ENCODE assay signal across 27 mouse cellular contexts in the genomic region with DNA sequence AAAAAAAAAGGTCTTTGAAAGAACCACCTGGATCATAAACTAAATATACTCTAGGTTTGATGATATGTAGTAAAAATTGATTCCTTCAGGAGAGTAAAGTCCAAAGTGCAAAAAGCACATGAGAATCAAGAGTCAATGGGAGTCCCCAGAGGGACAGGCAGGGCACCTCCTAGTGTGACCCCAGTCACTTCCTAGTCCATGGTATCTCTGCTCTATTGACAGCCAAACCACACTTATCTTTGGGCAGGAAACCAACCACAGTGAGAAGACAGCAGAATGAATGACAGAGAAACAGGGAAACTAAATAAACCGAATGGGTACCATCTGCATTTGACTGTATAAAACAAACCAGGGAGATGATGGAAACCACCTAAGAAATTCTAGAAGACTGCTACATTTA. TPM values are rescaled to one million over a fixed set of nuclear protein-coding genes. Genes with fewer than 3 reads are reported as not detected.
DNase-seq lines count a peak whose midpoint lies in the region; ATAC-seq and TF ChIP-seq lines count a peak whose summit lies in the region.
"Had no signal": no experiment of that assay in that cellular context is flagged by ENCODE, and none has a peak within 500 bp of the region (broad histone marks: within the 10 kb centered on the region; RNA-seq: fewer than 3 reads in every experiment).

No protein-coding gene starts in this region.

- WGBS in intestine, embryonic 16.5 days, result 58% methylated on average over 1 of the region's 1 CpGs
- 76% methylated on average over 1 of the region's 1 CpGs for WGBS in intestine, embryonic 15.5 days
- WGBS in midbrain, embryonic 11.5 days, result 97% methylated on average over 1 of the region's 1 CpGs
- WGBS in midbrain, embryonic 10.5 days, result 88% methylated on average over 1 of the region's 1 CpGs
- 65% methylated on average over 1 of the region's 1 CpGs for WGBS in intestine, postnatal 0 days

- H3K4me1 ChIP-seq in intestine, embryonic 16.5 days (ENCODE audit: control insufficient read depth, insufficient read depth, low read length), result no peaks in the 10 kb centered on the region
- H3K4me1 ChIP-seq in intestine, embryonic 15.5 days (replicated peaks), result no peaks in the 10 kb centered on the region
- H3K4me1 ChIP-seq in midbrain, embryonic 11.5 days (ENCODE audit: control insufficient read depth, insufficient read depth, low read length), result no peaks in the 10 kb centered on the region
- no peaks in the 10 kb centered on the region for H3K4me1 ChIP-seq in midbrain, embryonic 10.5 days
- H3K4me1 ChIP-seq in intestine, postnatal 0 days (replicated peaks; ENCODE audit: control insufficient read depth, insufficient read depth, low read length), result no peaks in the 10 kb centered on the region
- H3K4me1 ChIP-seq: forebrain, embryonic 10.5 days; forebrain, embryonic 13.5 days; heart, embryonic 15.5 days; hindbrain, embryonic 10.5 days; hindbrain, embryonic 13.5 days had no signal

- TF ChIP-seq CTCF in intestine, postnatal 0 days (IDR thresholded peaks at IDR 0.05; ENCODE audit: low read depth), result no peak

- DNase-seq in midbrain, embryonic 11.5 days (ENCODE audit: low spot score, missing footprints), result peak; percentile 31
- no peak for DNase-seq in midbrain, embryonic 10.5 days (ENCODE audit: low spot score)
- DNase-seq in cerebellum, postnatal 36 days, result no peak
- no peak for DNase-seq in lung, postnatal 25 days (ENCODE audit: low spot score)
- DNase-seq: adrenal gland, postnatal 10 days; adrenal gland, postnatal 36 days; cerebellum, adult 18-20 months; cerebellum, adult 9-10 months; cerebellum, postnatal 25 days; gastrocnemius, postnatal 10 days; gastrocnemius, postnatal 36 days; heart, postnatal 10 days; heart, postnatal 36 days had no signal

- H3K27me3 ChIP-seq in intestine, embryonic 16.5 days (replicated peaks; ENCODE audit: control insufficient read depth, insufficient read depth, low read length), result no peaks in the 10 kb centered on the region
- no peaks in the 10 kb centered on the region for H3K27me3 ChIP-seq in intestine, embryonic 15.5 days (replicated peaks)
- H3K27me3 ChIP-seq in midbrain, embryonic 11.5 days (ENCODE audit: control insufficient read depth, insufficient read depth, low read length), result no peaks in the 10 kb centered on the region
- H3K27me3 ChIP-seq in midbrain, embryonic 10.5 days (ENCODE audit: low read depth, poor library complexity, severe bottlenecking), result no peaks in the 10 kb centered on the region
- no peaks in the 10 kb centered on the region for H3K27me3 ChIP-seq in intestine, postnatal 0 days (replicated peaks; ENCODE audit: control insufficient read depth, insufficient read depth, low read length)
- H3K27me3 ChIP-seq: forebrain, embryonic 13.5 days; heart, embryonic 15.5 days; hindbrain, embryonic 13.5 days; Patski had no signal

- no peak overlapping the region for H3K4me3 ChIP-seq in intestine, embryonic 16.5 days (ENCODE audit: low read length)
- H3K4me3 ChIP-seq in intestine, embryonic 15.5 days (replicated peaks), result no peak overlapping the region
- H3K4me3 ChIP-seq in midbrain, embryonic 11.5 days (ENCODE audit: low read depth, low read length), result no peak overlapping the region
- H3K4me3 ChIP-seq in midbrain, embryonic 10.5 days, result no peak overlapping the region
- H3K4me3 ChIP-seq in intestine, postnatal 0 days (ENCODE audit: low read depth, low read length), result no peak overlapping the region
- H3K4me3 ChIP-seq: forebrain, embryonic 10.5 days; forebrain, embryonic 13.5 days; heart, embryonic 15.5 days; hindbrain, embryonic 10.5 days; hindbrain, embryonic 13.5 days had no signal

- no peaks in the 10 kb centered on the region for H3K9me3 ChIP-seq in intestine, embryonic 16.5 days (ENCODE audit: control insufficient read depth, low read length)
- no peaks in the 10 kb centered on the region for H3K9me3 ChIP-seq in intestine, embryonic 15.5 days
- no peaks in the 10 kb centered on the region for H3K9me3 ChIP-seq in midbrain, embryonic 11.5 days (ENCODE audit: control insufficient read depth, low read length)
- no peaks in the 10 kb centered on the region for H3K9me3 ChIP-seq in midbrain, embryonic 10.5 days (replicated peaks)
- no peaks in the 10 kb centered on the region for H3K9me3 ChIP-seq in intestine, postnatal 0 days (ENCODE audit: control insufficient read depth)
- H3K9me3 ChIP-seq: forebrain, embryonic 10.5 days; forebrain, embryonic 13.5 days; heart, embryonic 15.5 days; hindbrain, embryonic 10.5 days; hindbrain, embryonic 13.5 days had no signal

- no peak overlapping the region for H3K27ac ChIP-seq in intestine, embryonic 16.5 days (ENCODE audit: low read length)
- no peak overlapping the region for H3K27ac ChIP-seq in intestine, embryonic 15.5 days
- H3K27ac ChIP-seq in midbrain, embryonic 11.5 days (ENCODE audit: low read depth, low read length), result no peak overlapping the region
- no peak overlapping the region for H3K27ac ChIP-seq in midbrain, embryonic 10.5 days (replicated peaks)
- H3K27ac ChIP-seq in intestine, postnatal 0 days (ENCODE audit: low read depth, low read length), result no peak overlapping the region
- H3K27ac ChIP-seq: forebrain, embryonic 10.5 days; forebrain, embryonic 13.5 days; heart, embryonic 15.5 days; hindbrain, embryonic 10.5 days; hindbrain, embryonic 13.5 days had no signal

- H3K9ac ChIP-seq in intestine, embryonic 16.5 days (ENCODE audit: low read depth, low read length), result no peak overlapping the region
- no peak overlapping the region for H3K9ac ChIP-seq in intestine, embryonic 15.5 days
- no peak overlapping the region for H3K9ac ChIP-seq in midbrain, embryonic 11.5 days (ENCODE audit: low read length)
- no peak overlapping the region for H3K9ac ChIP-seq in intestine, postnatal 0 days (ENCODE audit: low read depth, low read length)
- H3K9ac ChIP-seq: forebrain, embryonic 13.5 days; heart, embryonic 15.5 days; hindbrain, embryonic 13.5 days had no signal

- H3K36me3 ChIP-seq in intestine, embryonic 16.5 days (ENCODE audit: control insufficient read depth, insufficient read depth, low read length), result peaks cover 4% of the 10 kb centered on the region; the same call in 1 of the 2 replicates
- H3K36me3 ChIP-seq in intestine, embryonic 15.5 days, result peaks cover 34% of the 10 kb centered on the region
- H3K36me3 ChIP-seq in midbrain, embryonic 11.5 days (ENCODE audit: control insufficient read depth, insufficient read depth, low read length), result peaks cover 12% of the 10 kb centered on the region
- peaks cover 87% of the 10 kb centered on the region for H3K36me3 ChIP-seq in midbrain, embryonic 10.5 days
- H3K36me3 ChIP-seq in intestine, postnatal 0 days (ENCODE audit: control insufficient read depth, insufficient read depth), result peaks cover 53% of the 10 kb centered on the region

- no peak overlapping the region for H3K4me2 ChIP-seq in intestine, embryonic 16.5 days (ENCODE audit: low read depth, low read length)
- no peak overlapping the region for H3K4me2 ChIP-seq in intestine, embryonic 15.5 days (replicated peaks)
- H3K4me2 ChIP-seq in midbrain, embryonic 11.5 days, result no peak overlapping the region
- no peak overlapping the region for H3K4me2 ChIP-seq in intestine, postnatal 0 days (replicated peaks; ENCODE audit: low read depth)
- H3K4me2 ChIP-seq: forebrain, embryonic 13.5 days; heart, embryonic 11.5 days; heart, embryonic 15.5 days; hindbrain, embryonic 13.5 days had no signal

- peak; percentile 62 for ATAC-seq in intestine, embryonic 16.5 days
- no peak for ATAC-seq in intestine, embryonic 15.5 days
- no peak for ATAC-seq in midbrain, embryonic 11.5 days (ENCODE audit: low FRiP score)
- ATAC-seq in intestine, postnatal 0 days, result peak; percentile 31; the same call in 1 of the 2 replicates
- ATAC-seq: CD4-positive, CD25-positive, alpha-beta regulatory T cell, adult 4 months; forebrain, embryonic 13.5 days; forebrain, embryonic 16.5 days; hindbrain, embryonic 16.5 days; inflammation-experienced regulatory T-cells, adult 6 months; Patski had no signal

RNA-seq across cellular contexts. Expression of a gene that starts 10.3 kb away (rescaled TPM):
- polyA plus RNA-seq in intestine, embryonic 16.5 days (2015; fragmentation: Nextera tagmentation; extraction: Ambion mirVana), result 66.3 and 73.0 TPM in 2 replicates
- 62.6 and 72.3 TPM in 2 replicates for polyA plus RNA-seq in intestine, embryonic 15.5 days (2015; fragmentation: Nextera tagmentation; extraction: Ambion mirVana)
- 67.1 and 67.4 TPM in 2 replicates for polyA plus RNA-seq in midbrain, embryonic 11.5 days (2014; fragmentation: Nextera tagmentation; extraction: Ambion mirVana)
- 90.2 and 106 TPM in 2 replicates for polyA plus RNA-seq in midbrain, embryonic 10.5 days (2016; fragmentation: Nextera tagmentation; extraction: Ambion mirVana)
- polyA plus RNA-seq in intestine, postnatal 0 days (2015; fragmentation: Nextera tagmentation; extraction: Ambion mirVana), result 21.6 and 26.8 TPM in 2 replicates

RNA-seq across cellular contexts. Expression of a gene that starts 19.1 kb away (rescaled TPM):
- 75.0 and 75.7 TPM in 2 replicates for polyA plus RNA-seq in intestine, embryonic 16.5 days (2015; fragmentation: Nextera tagmentation; extraction: Ambion mirVana)
- 83.2 and 85.6 TPM in 2 replicates for polyA plus RNA-seq in intestine, embryonic 15.5 days (2015; fragmentation: Nextera tagmentation; extraction: Ambion mirVana)
- 53.0 and 55.4 TPM in 2 replicates for polyA plus RNA-seq in midbrain, embryonic 11.5 days (2014; fragmentation: Nextera tagmentation; extraction: Ambion mirVana)
- polyA plus RNA-seq in midbrain, embryonic 10.5 days (2016; fragmentation: Nextera tagmentation; extraction: Ambion mirVana), result 130 and 140 TPM in 2 replicates
- 18.3 and 21.9 TPM in 2 replicates for polyA plus RNA-seq in intestine, postnatal 0 days (2015; fragmentation: Nextera tagmentation; extraction: Ambion mirVana)

RNA-seq across cellular contexts. Expression of a gene that starts 49.1 kb away (rescaled TPM):
- polyA plus RNA-seq in intestine, embryonic 16.5 days (2015; fragmentation: Nextera tagmentation; extraction: Ambion mirVana), result 17.5 and 18.9 TPM in 2 replicates
- 24.6 and 24.7 TPM in 2 replicates for polyA plus RNA-seq in intestine, embryonic 15.5 days (2015; fragmentation: Nextera tagmentation; extraction: Ambion mirVana)
- 33.7 and 36.9 TPM in 2 replicates for polyA plus RNA-seq in midbrain, embryonic 11.5 days (2014; fragmentation: Nextera tagmentation; extraction: Ambion mirVana)
- 22.3 and 25.6 TPM in 2 replicates for polyA plus RNA-seq in midbrain, embryonic 10.5 days (2016; fragmentation: Nextera tagmentation; extraction: Ambion mirVana)
- 9.5 and 10.0 TPM in 2 replicates for polyA plus RNA-seq in intestine, postnatal 0 days (2015; fragmentation: Nextera tagmentation; extraction: Ambion mirVana)

RNA-seq across cellular contexts. Expression of a gene that starts 55.6 kb away (rescaled TPM):
- 35.1 and 56.8 TPM in 2 replicates for polyA plus RNA-seq in intestine, embryonic 16.5 days (2015; fragmentation: Nextera tagmentation; extraction: Ambion mirVana)
- 68.1 and 70.5 TPM in 2 replicates for polyA plus RNA-seq in intestine, embryonic 15.5 days (2015; fragmentation: Nextera tagmentation; extraction: Ambion mirVana)
- 82.8 and 97.9 TPM in 2 replicates for polyA plus RNA-seq in midbrain, embryonic 11.5 days (2014; fragmentation: Nextera tagmentation; extraction: Ambion mirVana)
- 110 and 112 TPM in 2 replicates for polyA plus RNA-seq in midbrain, embryonic 10.5 days (2016; fragmentation: Nextera tagmentation; extraction: Ambion mirVana)
- 35.9 and 36.7 TPM in 2 replicates for polyA plus RNA-seq in intestine, postnatal 0 days (2015; fragmentation: Nextera tagmentation; extraction: Ambion mirVana)

Comparison
In these comparisons a context has a peak if more than half of its experiments do, and no peak if none do; other contexts are left out.
1. ATAC-seq: peak in intestine, embryonic 16.5 days (single experiment) and intestine, postnatal 0 days (single experiment); none in intestine, embryonic 15.5 days (single experiment) and midbrain, embryonic 11.5 days (single experiment).